Mouse (Mus musculus): ENCODE measurements at regions not wholly inside any gene's neighbourhood (a gene's known extent, or its start where the extent isn't known, plus 50 kb on each side); places are given as distances from the start of the nearest gene placed in this dataset.
"Not testable (repeated sequence)": the region's sequence is repeated elsewhere in the genome, so short reads cannot be mapped to it uniquely, and the experiment has no call there.

DNA sequence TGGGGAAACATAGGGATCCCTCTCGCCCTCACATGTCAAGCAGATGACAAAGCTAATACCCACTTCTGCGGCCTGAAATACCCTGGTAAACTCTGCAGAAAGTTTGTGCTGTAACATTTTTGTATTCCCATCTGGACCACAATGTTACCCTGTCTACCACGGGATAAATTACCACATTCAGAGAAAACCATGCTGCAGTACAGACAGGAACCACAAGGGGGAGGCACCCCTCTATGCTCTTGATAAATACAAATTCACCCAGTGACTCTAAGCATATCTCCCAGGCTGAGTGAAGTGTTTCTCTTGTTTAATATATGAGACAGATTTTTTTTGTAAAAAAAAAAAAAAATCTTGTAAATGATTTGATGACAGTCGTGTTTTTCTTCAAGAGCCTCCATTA is 512.7 kb downstream of the Dad1 start:
- H3K9ac ChIP-seq (ENCODE audit: low read depth, low read length); H3K27me3 ChIP-seq (ENCODE audit: insufficient read depth, low read length); ATAC-seq (replicated peaks; ENCODE audit: low FRiP score, low read depth); H3K36me3 ChIP-seq (ENCODE audit: insufficient read depth, low read length); H3K27ac ChIP-seq; H3K9me3 ChIP-seq (replicated peaks; ENCODE audit: low read length); H3K4me2 ChIP-seq (ENCODE audit: low read length); H3K4me1 ChIP-seq (replicated peaks; ENCODE audit: insufficient read depth, low read length); H3K4me3 ChIP-seq (replicated peaks; ENCODE audit: low read depth, low read length): not testable (repeated sequence)
- peak; percentile 71 for TF ChIP-seq CTCF (IDR thresholded peaks at IDR 0.05; ENCODE audit: low read depth)
- peak; percentile 22 for DNase-seq (ENCODE audit: low spot score)
- 50% methylated on average over 4 of the region's 4 CpGs for WGBS

DNA sequence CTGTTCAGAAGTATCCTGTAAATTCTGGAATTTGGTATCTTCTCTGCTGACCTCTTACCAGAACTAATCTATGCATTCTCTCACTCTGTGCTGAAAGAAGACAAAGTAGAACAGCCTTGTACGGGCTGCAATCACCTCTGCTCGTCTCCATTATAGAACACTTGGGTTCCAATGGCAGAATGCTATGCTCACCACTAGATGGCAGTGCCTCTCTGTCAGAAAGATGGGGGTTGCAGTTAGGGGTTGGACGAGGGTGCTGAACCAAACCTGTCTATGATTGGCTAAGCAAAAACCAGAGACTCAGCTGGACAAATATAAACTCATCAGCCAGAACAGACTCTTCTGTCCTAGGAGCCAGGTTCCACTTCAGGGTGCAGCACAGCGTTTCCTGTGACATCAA is 515.9 kb downstream of the Dad1 start:
- not testable (repeated sequence) for H3K36me3 ChIP-seq (ENCODE audit: insufficient read depth, low read length); H3K4me1 ChIP-seq (replicated peaks; ENCODE audit: insufficient read depth, low read length); H3K9ac ChIP-seq (ENCODE audit: low read depth, low read length); H3K4me2 ChIP-seq (ENCODE audit: low read length); H3K27me3 ChIP-seq (ENCODE audit: insufficient read depth, low read length); H3K4me3 ChIP-seq (replicated peaks; ENCODE audit: low read depth, low read length); H3K9me3 ChIP-seq (replicated peaks; ENCODE audit: low read length); H3K27ac ChIP-seq
- DNase-seq (ENCODE audit: low spot score): peak; percentile 13
- TF ChIP-seq CTCF (IDR thresholded peaks at IDR 0.05; ENCODE audit: low read depth): peak; percentile 67
- 0 out of 2 replicates have a peak, but pooled peaks have one; percentile 29 for ATAC-seq (replicated peaks; ENCODE audit: low FRiP score, low read depth)
- 37% methylated on average over 4 of the region's 4 CpGs for WGBS

DNA sequence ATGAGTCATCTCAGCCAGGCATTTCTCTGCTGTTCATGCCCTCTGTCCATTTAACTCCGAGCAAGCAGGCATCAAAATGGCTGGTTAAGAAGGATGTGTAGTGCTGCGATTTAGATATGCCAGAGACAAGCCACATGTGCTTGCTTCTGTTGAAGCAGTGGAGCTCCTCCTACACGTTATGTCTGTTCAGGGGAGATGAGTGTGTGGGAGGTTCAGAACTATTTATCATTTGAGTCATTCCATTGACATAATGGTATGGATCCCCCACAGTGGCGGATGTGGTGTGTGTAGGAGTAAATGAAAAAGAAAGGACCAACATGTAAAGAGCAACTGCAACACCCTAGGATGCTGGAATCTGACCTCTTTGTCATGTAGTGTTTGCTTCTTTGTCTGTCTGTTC is 517.6 kb downstream of the Dad1 start:
- H3K27ac ChIP-seq; H3K9me3 ChIP-seq (replicated peaks; ENCODE audit: low read length); H3K27me3 ChIP-seq (ENCODE audit: insufficient read depth, low read length); H3K4me1 ChIP-seq (replicated peaks; ENCODE audit: insufficient read depth, low read length); ATAC-seq (replicated peaks; ENCODE audit: low FRiP score, low read depth); DNase-seq (ENCODE audit: low spot score); H3K4me2 ChIP-seq (ENCODE audit: low read length); H3K4me3 ChIP-seq (replicated peaks; ENCODE audit: low read depth, low read length); H3K36me3 ChIP-seq (ENCODE audit: insufficient read depth, low read length); H3K9ac ChIP-seq (ENCODE audit: low read depth, low read length): not testable (repeated sequence)
- WGBS: 35% methylated on average over 4 of the region's 4 CpGs

DNA sequence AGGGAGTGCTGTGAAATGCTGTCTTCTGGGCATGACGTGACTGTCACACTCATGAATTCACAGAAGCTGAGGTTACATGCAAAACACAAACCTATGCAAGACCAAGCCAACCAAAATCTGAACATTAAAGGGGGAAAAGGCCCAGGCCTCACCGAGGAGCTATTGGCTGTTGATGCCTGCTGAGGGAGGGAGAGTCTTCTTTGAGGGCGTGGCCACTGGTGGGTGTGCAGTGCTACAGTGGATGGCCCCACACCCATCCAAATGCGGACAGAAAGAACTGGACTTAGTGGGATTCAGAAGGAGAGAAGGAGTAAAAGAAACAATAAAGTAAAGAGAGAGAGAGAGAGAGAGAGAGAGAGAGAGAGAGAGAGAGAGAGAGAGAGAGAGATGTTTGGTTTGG is 522.3 kb downstream of the Dad1 start:
- WGBS: no CpG with 5 or more reads among the region's 4 CpGs
- not testable (repeated sequence) for H3K9ac ChIP-seq (ENCODE audit: low read depth, low read length); H3K36me3 ChIP-seq (ENCODE audit: insufficient read depth, low read length); ATAC-seq (replicated peaks; ENCODE audit: low FRiP score, low read depth); H3K27ac ChIP-seq; H3K4me2 ChIP-seq (ENCODE audit: low read length); H3K27me3 ChIP-seq (ENCODE audit: insufficient read depth, low read length); DNase-seq (ENCODE audit: low spot score); H3K4me3 ChIP-seq (replicated peaks; ENCODE audit: low read depth, low read length); H3K4me1 ChIP-seq (replicated peaks; ENCODE audit: insufficient read depth, low read length); H3K9me3 ChIP-seq (replicated peaks; ENCODE audit: low read length)

DNA sequence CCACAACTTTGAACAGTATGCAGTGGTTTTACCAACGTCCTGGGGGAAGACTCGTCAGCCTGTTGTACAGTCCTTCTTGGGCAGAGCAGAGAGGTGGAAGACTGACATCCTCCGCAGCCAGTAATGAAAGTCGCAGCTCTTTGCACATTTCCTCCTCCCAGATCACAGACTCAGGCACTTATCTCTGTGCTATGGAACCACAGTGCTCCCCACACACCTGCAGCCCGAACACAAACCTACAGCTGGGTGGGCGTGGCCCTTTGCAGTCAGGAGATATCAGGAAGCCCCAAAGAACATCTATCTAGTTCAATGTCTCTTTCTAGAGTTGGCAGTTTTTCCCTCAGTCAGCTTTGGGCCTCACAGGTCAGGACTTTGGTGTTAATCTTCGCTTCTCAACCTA is 524.0 kb downstream of the Dad1 start:
- H3K9ac ChIP-seq (ENCODE audit: low read depth, low read length); DNase-seq (ENCODE audit: low spot score); H3K27me3 ChIP-seq (ENCODE audit: insufficient read depth, low read length); H3K27ac ChIP-seq; H3K4me2 ChIP-seq (ENCODE audit: low read length); ATAC-seq (replicated peaks; ENCODE audit: low FRiP score, low read depth); H3K9me3 ChIP-seq (replicated peaks; ENCODE audit: low read length); H3K4me3 ChIP-seq (replicated peaks; ENCODE audit: low read depth, low read length); H3K4me1 ChIP-seq (replicated peaks; ENCODE audit: insufficient read depth, low read length); H3K36me3 ChIP-seq (ENCODE audit: insufficient read depth, low read length): not testable (repeated sequence)
- WGBS: 50% methylated on average over 1 of the region's 7 CpGs

DNA sequence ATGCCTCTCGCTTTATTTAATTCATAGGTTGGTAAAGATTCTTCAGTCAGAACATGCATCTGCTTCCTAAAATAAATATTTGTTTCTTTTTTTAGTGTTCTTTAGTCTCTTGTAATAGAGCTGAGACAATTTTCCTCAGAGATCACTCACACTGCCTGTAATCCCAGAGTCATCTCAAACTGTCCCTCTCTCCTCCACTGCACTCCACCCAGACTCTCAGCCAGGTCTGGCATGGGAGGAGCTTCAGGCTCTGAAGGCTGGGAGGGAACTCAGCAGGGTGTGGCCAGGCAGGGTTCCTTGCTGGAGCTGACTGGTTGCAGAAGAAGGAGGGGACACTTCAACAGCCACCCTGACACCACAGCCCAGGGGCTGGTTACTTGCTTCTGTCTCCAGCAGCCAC is 524.8 kb downstream of the Dad1 start:
- H3K4me1 ChIP-seq (replicated peaks; ENCODE audit: insufficient read depth, low read length); H3K36me3 ChIP-seq (ENCODE audit: insufficient read depth, low read length); DNase-seq (ENCODE audit: low spot score); H3K27ac ChIP-seq; H3K9me3 ChIP-seq (replicated peaks; ENCODE audit: low read length); H3K4me3 ChIP-seq (replicated peaks; ENCODE audit: low read depth, low read length); H3K4me2 ChIP-seq (ENCODE audit: low read length); ATAC-seq (replicated peaks; ENCODE audit: low FRiP score, low read depth); H3K9ac ChIP-seq (ENCODE audit: low read depth, low read length); H3K27me3 ChIP-seq (ENCODE audit: insufficient read depth, low read length): not testable (repeated sequence)
- no CpG with 5 or more reads among the region's 1 CpGs for WGBS

DNA sequence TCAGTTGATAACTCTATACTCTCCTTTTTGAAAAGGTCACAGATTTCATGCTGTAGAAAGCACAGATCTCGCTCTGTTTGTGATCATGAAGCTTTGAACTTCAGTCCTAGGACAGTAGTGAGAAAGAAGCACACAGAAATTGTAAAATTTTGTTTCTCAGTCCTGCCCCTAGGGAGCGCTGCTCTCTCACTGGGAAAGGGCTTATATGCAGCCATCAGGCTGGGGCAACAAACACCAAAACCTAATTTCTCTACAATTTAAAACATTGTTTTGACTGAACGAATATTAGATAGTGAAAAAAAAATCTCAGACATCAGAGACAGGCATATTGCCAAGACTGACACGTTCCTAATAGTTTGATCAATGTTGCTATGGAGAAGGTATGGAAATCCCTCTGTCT is 527.0 kb downstream of the Dad1 start:
- not testable (repeated sequence) for H3K4me1 ChIP-seq (replicated peaks; ENCODE audit: insufficient read depth, low read length); H3K9me3 ChIP-seq (replicated peaks; ENCODE audit: low read length); H3K4me3 ChIP-seq (replicated peaks; ENCODE audit: low read depth, low read length); DNase-seq (ENCODE audit: low spot score); H3K4me2 ChIP-seq (ENCODE audit: low read length); ATAC-seq (replicated peaks; ENCODE audit: low FRiP score, low read depth); H3K27ac ChIP-seq; H3K9ac ChIP-seq (ENCODE audit: low read depth, low read length); H3K36me3 ChIP-seq (ENCODE audit: insufficient read depth, low read length); H3K27me3 ChIP-seq (ENCODE audit: insufficient read depth, low read length)
- WGBS: 48% methylated on average over 2 of the region's 4 CpGs

DNA sequence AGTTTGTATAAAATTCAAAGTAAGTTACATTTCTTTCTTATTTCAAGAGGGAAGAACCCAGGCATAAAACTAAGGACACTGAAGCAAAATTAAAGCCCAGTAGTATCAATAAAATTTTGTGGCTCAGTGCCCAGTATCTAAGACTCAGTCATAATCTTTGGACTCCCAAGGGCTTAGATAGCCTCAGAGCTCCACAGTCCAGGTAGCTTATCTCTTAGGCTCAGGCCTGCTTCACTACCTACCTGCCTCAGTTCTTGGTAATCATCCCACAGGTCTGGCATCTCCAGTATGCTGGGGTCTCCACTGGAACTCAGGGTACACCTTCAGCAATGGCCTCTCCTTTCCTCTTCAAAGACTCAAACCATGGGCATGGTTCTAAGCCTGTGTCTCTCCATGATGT is 530.3 kb downstream of the Dad1 start:
- not testable (repeated sequence) for ATAC-seq (replicated peaks; ENCODE audit: low FRiP score, low read depth)

DNA sequence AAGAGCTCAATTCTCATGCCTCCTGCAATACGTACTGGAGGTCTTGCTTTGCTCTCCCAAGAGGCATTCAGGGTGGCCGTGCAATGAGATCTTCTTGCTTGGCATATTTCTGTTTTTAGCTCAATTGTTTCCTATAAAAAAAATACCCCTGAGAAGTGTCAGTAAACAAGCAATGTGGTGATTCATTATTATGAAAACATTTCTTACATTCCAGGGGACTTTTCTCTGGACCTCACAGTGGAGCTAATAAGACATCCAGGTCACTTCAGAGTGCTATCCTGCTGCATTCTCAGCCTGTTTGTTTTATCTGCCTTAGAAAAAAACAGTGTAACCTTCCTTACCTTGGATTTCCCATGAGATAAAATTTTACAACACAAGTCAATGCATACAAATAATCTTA is 532.0 kb downstream of the Dad1 start:
- WGBS: 33% methylated on average over 1 of the region's 2 CpGs
- ATAC-seq (replicated peaks; ENCODE audit: low FRiP score, low read depth); H3K4me1 ChIP-seq (replicated peaks; ENCODE audit: insufficient read depth, low read length); H3K36me3 ChIP-seq (ENCODE audit: insufficient read depth, low read length); H3K4me2 ChIP-seq (ENCODE audit: low read length); H3K27ac ChIP-seq; H3K4me3 ChIP-seq (replicated peaks; ENCODE audit: low read depth, low read length); DNase-seq (ENCODE audit: low spot score); H3K9ac ChIP-seq (ENCODE audit: low read depth, low read length); H3K9me3 ChIP-seq (replicated peaks; ENCODE audit: low read length); H3K27me3 ChIP-seq (ENCODE audit: insufficient read depth, low read length): not testable (repeated sequence)

More for the DNA sequence above, 530.3 kb downstream of the Dad1 start:
- not testable (repeated sequence) for H3K27ac ChIP-seq; H3K9me3 ChIP-seq (replicated peaks; ENCODE audit: low read length); H3K4me3 ChIP-seq (replicated peaks; ENCODE audit: low read depth, low read length); H3K4me2 ChIP-seq (ENCODE audit: low read length); H3K36me3 ChIP-seq (ENCODE audit: insufficient read depth, low read length); H3K27me3 ChIP-seq (ENCODE audit: insufficient read depth, low read length); H3K4me1 ChIP-seq (replicated peaks; ENCODE audit: insufficient read depth, low read length); H3K9ac ChIP-seq (ENCODE audit: low read depth, low read length); DNase-seq (ENCODE audit: low spot score)

Data from kidney, postnatal 0 days (tissue).